Mouse (Mus musculus): Measurements from ENCODE around the gene Mertk.

Gene Mertk

GRCm38 (mm10) chr2:128722106-128722710, 23.5 kb downstream of the Mertk start:
- DNase-seq (ENCODE audit: low read depth, low spot score): no peak

- DNase-seq (ENCODE audit: low read depth, low spot score): no peak
These were observed 27.3 kb downstream of the Mertk start for GRCm38 (mm10) chr2:128726067-128726466.

- DNase-seq (ENCODE audit: low read depth, low spot score): no peak
These were observed 27.9 kb downstream of the Mertk start for GRCm38 (mm10) chr2:128726626-128727025.

GRCm38 (mm10) chr2:128727552-128727951, 28.8 kb downstream of the Mertk start:
- DNase-seq (ENCODE audit: low read depth, low spot score): no peak

GRCm38 (mm10) chr2:128728066-128728465, 29.3 kb downstream of the Mertk start:
- no peak for DNase-seq (ENCODE audit: low read depth, low spot score)

- no peak for DNase-seq (ENCODE audit: low read depth, low spot score)
These were observed 30.4 kb downstream of the Mertk start for GRCm38 (mm10) chr2:128729141-128729540.

DNA sequence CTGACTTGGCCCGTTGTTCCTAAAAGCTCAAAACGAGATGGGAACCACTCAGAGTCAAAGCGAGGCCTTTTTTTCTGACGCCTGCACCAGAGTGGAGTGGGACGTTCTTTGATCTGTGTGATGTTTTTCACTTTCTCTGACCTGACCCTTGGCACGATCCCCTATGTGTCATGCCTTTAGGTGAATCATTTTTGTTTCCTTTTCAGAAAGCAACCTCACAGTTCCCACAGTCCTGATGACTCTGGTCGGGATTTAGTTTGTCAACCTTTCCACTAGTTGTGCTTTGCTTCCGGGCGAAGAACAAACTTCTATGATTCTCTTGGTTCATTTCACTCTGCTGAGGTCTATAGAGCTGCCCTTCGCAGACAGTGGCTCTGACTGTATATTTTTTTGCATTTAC, 32.8 kb downstream of the Mertk start:
- DNase-seq (ENCODE audit: low read depth, low spot score): no peak

GRCm38 (mm10) chr2:128731951-128732350, 33.2 kb downstream of the Mertk start:
- no peak for DNase-seq (ENCODE audit: low read depth, low spot score)

GRCm38 (mm10) chr2:128735089-128735488, 36.3 kb downstream of the Mertk start:
- no peak for DNase-seq (ENCODE audit: low read depth, low spot score)

DNA sequence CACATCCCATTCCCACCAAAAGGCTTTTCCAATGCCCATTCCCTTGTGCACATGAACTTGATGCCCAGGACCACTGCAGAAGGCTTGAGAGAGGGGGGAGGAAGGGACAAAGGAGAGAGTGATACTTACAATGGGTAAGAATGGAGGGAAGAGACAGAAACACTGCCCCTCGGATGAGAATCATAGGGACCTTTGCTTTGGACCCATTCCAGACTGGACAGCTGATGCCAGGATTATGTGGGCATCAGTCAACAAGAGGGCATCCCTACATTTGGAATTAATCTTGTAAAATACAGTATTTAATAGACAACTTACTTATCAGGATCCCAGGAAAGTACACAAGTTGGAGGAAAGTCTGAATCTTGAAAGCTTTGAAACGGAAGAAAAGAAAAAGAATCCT, 38.3 kb downstream of the Mertk start:
- DNase-seq (ENCODE audit: low read depth, low spot score): no peak

GRCm38 (mm10) chr2:128737796-128738195, 39.0 kb downstream of the Mertk start:
- DNase-seq (ENCODE audit: low read depth, low spot score): no peak

GRCm38 (mm10) chr2:128738725-128739258, 40.0 kb downstream of the Mertk start:
- DNase-seq (ENCODE audit: low read depth, low spot score): no peak

GRCm38 (mm10) chr2:128745879-128746620, 47.3 kb downstream of the Mertk start:
- DNase-seq (ENCODE audit: low read depth, low spot score): no peak

GRCm38 (mm10) chr2:128746621-128747151, 47.9 kb downstream of the Mertk start:
- DNase-seq (ENCODE audit: low read depth, low spot score): no peak

- DNase-seq (ENCODE audit: low read depth, low spot score): no peak
These were observed 48.8 kb downstream of the Mertk start for GRCm38 (mm10) chr2:128747433-128748028.

DNA sequence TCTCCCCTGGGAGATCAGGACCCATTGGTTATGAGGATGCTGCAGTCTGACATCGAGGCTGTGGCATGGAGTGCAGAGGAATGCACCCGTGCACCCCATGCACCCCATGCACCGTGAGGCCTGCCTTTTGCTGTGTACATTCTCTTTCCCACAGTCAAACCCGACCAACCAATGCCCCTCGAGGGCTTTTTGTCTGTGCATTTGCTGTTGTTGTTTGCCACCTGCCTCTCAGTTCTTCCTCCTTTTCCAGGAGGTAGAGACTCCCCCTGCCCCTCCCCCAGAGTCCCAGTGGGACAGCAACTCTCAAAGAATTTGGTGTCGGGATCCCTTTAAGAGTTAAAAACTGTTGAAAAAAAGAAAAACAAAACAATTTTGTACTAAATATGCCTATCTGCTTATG, 49.4 kb downstream of the Mertk start:
- no peak for DNase-seq (ENCODE audit: low read depth, low spot score)

DNA sequence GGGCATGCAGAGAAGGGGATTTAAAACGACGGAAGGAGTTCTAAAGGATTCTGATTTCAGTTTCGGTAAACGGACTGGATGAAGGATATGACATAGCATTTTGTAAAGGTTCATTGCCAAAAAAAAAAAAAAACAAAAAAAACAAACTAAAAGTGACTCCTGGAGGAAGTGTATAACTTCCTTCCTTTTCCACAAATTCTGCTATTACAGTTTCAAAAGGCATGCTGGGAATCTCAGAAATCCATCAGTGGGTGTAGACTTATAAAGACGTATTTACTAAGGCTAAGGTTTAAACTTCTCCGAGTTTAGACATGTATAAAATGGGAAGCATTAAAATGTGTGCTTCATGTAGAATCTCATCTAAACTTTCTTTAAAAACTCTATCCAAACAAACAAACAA, 52.3 kb downstream of the Mertk start:
- DNase-seq (ENCODE audit: low read depth, low spot score): no peak

DNA sequence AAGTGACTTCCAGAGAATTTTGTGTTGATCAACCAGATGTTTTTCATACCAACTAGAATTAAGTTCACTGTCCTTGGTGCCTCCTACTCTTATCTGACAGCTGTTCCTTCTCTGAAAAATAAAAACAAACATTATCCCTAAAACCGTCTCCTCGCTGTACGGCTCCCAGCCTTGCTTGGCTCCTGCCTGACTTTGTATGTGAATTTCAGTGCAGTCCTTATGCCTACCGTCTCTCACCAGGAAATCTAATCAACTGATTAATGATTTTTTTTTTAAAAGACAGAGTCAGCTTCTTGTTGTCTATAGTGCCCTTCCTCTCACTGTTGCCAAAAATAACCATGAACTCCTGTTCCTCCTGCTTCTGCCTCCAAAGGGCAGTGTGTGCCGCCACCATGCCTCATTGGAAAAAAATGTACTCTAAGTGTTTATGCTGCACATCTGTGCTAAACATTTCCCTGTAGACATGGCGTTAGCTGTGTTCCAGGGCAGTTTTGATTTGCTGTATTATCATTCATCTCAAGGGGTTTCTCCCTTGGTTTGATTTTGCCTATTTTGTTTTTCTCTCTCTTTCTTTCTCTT, 54.6 kb downstream of the Mertk start:
- peak; percentile 15 for DNase-seq (ENCODE audit: low read depth, low spot score)

- DNase-seq (ENCODE audit: low read depth, low spot score): no peak
These were observed 56.5 kb downstream of the Mertk start for GRCm38 (mm10) chr2:128755149-128755691.

DNA sequence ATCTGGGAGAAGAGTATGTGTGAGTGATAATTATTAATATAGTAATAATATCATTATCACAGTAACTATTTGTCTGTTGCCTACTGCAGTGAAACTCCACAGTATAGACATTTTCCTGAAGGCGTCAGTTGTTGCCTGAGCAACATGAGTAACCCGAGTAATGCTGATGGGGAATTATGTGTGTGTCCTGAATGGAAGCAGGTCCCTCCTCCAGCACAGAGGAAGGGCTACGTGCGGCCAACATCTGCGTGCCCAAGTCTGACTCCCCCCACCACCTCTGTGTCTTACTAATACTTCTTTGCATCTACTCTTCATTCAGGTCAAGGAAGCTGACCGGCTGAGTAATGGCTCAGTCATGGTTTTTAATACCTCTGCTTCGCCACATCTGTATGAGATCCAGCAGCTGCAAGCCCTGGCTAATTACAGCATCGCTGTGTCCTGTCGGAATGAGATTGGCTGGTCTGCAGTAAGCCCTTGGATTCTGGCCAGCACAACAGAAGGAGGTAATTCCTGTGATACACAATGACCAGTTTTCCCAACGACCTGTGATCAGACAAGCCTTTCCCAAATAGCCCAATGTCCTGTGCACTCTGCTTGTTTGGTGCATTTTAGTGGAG, 60.1 kb downstream of the Mertk start:
- DNase-seq (ENCODE audit: low read depth, low spot score): no peak

GRCm38 (mm10) chr2:128762008-128762407, 63.3 kb downstream of the Mertk start:
- DNase-seq (ENCODE audit: low read depth, low spot score): peak; percentile 55

All from A20 (cell line).